Mouse (Mus musculus) adrenal gland, adult 8-10 months (tissue): ENCODE results near the gene Etv6. TPM values are rescaled to one million over a fixed set of nuclear protein-coding genes. Genes with fewer than 3 reads are reported as not detected.
A peak's percentile ranks its signal among the peaks of the same experiment; 100 is the strongest.

Experiments used
- DNase-seq: peaks from one replicate; pipeline ENCODE4 v3.0.0; 2022
- total RNA-seq, 4 experiments: library from RNA; stranded (reverse); gene quantifications; 2 replicates each; pipeline ENCODE4 v1.2.4; 2022

Etv6 gene
- total RNA-seq, 4 experiments from 2014 or later, result 40.4 to 49.6 (median 43.5) TPM

DNA sequence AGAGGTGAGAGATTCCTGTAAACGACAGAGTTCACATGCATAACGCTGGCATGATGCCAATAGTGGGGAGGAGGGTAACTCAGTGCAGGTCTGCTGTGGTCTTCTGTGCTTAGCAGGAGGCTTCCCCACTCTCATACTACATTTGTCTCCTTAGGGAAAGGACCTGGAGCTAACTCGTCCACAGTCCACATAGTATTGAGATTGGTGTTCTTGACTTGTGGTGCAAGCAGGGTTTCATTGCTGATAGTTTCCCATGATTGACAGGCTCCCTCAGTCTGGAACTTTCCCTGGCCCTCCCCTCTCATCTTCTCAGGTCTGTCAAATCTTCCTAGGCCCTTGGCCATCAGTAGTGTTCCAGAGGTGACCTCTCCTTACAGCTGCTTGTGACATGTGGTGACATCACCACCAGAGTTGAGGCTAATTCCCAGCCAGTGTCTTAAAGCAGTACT is 108.2 kb downstream of the Etv6 start:
- no peak for DNase-seq

DNA sequence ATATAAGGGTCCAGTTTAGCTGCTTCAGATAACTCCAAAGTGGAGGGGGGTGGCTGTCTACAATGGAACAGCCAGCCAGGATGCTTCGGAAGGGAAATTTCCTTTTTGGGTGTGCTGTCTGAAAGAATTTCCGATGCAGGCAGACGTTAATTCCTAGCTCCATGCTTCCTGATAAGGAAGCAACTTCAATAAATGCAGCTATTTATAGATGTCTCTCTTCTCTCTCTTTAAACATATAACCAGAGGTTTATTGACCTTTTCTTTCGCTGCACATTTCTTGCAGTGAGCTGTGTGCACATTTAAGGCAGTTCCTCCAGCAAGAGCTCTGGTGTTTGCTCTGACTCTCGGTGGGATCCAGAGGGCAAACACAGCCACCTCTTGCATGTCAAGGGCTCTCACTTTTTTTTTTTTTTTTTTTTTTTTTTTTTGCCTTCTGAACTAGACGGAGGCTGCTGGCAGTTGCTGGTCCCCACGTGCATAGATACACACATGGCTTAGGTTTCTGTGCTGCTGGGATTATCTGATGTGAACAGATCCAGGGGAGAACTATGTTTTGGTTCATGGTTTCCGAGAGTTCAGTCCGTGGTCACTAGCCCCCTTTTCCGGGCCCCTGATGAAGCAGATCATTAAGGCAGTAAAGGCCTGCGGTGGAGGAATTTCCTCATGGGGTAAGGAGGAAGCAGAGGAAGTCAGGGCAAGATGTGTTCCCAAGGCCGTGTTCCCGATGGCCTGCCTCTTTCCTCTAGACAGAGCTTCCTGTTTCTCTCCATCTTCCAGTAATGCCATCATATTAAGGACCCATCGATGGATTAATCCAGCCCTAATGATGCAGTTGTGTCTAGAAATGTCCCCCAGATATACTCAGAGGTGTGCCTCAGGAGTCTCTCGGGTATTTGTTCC is 109.0 kb downstream of the Etv6 start:
- no peak for DNase-seq

DNA sequence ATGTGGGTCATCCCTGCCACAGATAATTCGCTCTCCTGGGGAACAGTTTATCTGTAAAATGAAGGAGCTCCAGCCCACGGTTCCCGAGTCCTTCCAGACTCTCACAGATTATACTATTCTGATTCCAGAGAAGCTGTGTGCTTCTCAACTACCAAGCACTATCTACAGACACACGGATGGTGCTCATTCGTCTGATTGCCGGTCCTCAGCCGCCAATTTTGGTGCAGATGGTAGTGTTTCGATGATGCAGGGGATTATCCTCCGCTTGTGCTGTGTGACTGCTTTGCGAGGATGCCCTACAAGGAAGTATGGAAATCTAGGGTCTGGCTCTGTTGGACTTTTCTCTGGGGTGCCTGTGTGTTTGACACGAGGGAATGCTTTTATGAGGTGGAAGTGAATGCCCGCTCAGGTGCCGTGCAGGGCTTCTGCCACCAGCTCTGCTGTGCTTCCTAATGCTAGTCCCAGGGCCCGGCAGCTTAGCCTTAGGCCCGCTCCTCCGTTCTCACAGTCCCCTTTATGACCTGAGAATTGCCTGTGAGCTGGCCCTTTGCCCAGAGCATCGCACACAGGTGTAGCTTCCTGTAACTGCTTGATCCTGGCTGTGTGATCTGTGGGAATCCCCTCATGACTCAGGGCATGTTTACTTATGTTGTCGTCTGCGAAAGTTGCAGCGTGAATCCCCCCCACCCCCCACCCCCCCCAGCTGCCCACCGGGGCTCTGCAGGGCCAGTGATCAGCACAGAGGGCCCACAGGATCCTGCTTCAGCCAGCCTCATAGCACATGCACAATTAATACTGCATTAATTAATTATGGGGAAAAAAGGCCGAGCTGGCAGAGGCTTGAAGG is 112.3 kb downstream of the Etv6 start:
- DNase-seq, result no peak

DNA sequence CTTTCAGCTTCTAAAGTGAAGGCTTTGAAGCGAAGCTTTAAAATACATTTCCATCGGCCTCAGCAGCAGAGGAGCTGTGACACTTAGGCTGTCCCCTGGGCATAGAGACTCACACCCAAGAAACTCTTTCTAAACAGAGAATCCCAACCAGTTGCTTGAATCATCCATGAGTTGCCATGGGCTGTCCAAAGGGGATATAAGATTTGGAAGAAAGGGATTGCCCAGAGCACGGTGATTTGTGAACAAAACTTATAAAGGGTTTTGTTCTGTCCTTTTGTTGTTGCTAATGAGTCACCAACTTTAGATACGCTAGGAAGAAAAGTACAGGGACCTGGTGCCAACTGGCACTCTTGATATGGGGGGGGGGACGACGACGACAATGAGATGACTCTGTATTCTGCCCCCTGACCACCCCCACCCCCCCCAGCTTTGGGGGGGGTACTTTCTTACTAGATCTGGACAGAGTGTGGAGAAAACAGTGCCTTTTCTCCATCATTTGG is 113.0 kb downstream of the Etv6 start:
- no peak for DNase-seq

DNA sequence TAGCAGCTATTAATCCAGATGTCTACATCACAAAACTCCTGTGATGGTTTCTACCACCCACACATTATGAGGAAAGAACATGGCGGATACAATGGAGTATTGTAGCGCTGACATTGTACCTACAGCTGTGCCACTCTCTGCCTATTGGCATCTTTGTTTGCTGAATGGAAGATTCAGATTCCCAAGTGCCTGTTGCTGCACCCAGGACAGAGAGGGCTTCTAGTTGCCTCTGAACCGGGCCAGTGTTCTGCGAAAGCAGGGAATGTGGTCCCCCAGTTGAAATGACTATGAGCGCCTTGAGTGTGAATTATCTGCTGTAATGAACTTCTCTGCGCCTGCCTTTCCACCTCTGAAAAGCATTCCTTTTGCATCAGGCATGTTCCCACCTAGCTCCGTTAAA is 114.1 kb downstream of the Etv6 start:
- no peak for DNase-seq

DNA sequence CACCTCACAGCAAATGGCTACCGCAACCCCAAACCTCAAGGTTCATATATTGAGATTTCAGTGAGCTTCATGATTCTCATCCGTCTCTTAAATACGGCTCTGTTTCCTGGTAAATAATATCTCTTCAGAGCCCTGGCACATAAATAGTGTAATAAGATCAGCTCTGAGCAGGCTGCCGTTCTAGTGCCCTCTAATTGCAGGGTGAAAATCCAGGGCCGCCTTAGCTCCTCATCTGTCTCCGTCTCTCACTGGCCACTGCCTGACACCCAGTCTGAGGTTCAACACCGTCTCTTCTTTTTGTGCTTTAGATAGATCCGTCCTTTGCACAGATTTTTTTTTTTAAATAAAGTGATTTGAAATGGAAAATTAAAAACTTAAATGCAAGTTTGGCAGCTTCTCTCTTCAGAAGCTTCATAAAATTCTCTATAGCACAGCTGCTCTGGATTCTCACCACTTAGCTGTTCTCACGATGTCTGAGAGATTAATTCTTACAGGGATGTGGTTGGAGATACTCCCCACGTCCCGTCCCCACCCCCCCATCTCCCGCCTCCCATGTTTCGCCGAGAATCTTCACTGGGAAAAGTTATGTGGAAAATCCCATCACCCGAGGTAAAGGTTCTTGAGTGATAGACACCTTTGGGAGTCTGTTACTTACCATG is 115.7 kb downstream of the Etv6 start:
- DNase-seq, result no peak

DNA sequence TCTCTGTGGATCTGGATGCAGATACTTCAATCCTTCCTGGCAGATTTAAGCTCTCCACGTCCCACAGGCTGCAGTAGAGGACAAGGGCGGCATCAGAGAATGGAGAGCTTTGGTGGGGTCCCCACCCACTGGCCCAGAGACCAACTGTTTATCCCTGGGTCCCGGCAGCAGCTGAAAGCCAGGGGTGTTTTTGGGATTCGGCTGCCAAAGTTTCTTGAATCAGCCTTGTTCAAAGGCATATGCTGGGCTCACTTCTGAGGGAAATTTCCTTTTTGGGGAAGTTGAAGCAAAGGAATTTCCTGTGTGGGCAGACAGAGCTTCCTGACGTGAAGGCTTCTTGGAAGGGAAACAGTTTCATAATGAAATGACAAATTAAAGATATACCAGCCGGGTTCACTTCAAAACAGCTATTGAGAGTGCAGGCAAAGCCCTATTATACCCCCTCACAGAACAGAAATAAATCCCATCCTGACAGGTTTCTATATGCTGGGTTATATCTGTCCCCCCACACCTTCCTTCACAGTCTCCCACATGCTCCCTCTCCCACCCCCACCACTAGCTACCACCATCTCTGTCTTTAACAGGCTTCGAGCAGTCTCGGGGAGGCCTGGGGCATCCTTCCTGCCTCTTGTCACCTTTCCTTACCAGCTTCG is 116.5 kb downstream of the Etv6 start:
- DNase-seq, result peak; percentile 32

DNA sequence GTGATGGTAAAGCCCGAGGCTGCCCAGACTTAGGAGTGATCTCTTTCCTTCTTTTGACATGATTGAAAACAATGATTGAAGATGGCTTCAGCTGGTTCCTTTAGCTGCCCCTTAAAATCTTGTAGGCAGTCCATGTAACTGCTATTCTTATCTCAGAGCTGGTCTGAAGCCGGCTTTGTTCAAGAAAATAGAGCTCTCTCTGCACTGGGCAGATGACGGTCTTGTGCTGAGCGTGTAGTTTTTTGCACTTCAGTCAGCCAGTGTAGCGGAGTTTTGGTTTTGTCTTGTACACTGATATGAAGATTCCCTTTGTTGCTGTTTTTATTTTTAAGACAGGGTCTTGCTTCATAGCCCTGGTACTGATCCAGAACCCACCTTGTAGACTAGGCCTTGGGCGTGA is 117.0 kb downstream of the Etv6 start:
- no peak for DNase-seq

DNA sequence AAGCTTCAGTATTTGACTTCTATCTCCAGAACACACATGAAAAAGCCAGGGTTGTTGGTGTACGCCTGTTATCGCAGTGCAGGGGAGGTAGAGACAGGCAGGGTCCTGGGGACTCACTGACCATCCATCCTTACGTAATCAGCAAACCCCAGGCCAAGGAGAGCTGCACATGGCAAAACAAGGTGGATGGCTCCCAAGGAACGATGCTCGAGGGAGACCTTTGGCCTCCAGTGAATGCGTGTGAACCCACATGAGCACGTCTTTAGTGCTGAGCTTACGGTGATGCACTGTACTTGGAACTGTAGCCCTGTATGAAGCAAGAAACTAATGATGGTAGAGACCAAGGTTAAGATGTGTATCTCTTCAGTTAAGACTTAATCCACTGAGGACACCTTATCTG is 119.2 kb downstream of the Etv6 start:
- DNase-seq, result no peak

DNA sequence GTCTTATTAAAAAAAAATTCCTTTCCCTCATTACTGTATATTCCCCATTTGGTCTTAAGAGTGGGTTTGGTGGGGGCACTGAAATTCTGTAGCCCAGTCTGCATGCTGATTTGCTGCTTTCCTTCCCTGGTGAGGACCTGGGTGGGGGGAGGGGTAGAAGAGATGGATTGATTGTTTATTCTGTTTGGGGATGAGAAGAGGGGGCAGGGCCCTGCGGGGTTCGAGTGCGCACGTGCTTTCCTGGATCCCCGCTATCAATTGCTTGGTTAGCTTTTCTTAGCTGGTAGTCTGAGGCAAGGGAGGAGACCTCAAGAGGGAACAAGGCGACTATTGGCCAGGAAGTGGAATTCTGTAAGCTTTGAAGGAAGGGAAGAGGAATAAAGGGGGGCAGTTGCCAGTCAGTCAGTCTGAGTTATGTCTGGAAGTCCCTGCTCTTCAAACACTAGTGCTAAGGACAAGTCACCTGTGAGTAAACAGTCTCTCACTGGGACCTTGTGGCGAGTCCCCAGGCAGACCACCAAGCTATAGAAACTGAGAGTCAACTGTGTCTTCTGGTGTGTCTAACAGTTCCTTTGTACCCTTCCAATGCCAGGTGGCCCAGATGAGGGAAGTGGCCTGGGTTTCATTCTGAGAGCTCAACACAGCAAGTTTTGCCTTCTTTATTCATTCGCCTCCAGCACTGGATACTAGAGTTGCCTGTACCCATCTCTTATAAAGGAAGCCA is 120.6 kb downstream of the Etv6 start:
- no peak for DNase-seq

DNA sequence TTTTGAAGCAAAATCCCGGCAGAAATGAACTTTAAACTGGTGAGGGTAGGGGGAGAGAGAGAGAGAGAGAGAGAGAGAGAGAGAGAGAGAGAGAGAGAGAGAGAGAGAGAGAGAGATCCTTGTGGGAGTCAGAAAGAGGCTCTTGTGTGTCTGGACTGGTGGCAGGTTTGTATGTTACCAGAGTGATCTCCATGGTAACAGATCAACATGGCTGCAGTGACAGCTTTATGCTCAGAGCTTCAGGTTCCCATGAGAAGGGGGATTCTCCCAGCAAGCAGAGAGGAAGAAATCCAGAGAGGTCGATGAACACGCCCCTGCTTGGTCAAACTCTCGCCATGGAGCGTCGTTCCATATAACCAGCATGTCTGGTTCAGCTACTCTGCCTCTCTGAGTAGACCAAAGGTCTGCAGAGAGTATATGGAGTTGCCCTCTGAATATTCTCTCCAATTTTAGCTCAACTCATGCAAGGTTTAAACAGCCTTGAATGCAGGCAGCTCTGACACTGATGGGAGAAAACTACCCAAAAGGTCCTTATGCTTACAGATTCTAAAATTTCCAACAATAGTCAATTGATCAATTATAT is 122.1 kb downstream of the Etv6 start:
- DNase-seq, result no peak

DNA sequence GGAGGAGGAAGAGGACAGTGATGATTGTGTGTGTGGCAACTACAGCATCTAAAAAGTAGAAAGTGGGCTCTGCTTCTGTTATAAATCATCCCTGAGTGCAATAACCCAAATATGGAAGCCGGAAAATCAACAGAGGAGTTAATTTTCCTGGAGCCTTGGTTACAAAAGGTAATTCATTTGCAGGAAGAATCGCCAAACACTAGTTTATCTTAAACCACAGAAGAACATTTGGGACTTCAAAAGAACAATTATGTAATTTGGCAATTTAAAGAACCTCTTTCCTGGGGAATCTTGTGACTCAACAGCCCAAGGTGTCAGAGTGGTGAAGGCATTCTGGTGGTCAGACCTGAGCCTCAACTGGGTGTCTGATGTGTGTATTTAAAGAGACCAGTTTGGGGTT is 122.7 kb downstream of the Etv6 start:
- DNase-seq, result no peak

DNA sequence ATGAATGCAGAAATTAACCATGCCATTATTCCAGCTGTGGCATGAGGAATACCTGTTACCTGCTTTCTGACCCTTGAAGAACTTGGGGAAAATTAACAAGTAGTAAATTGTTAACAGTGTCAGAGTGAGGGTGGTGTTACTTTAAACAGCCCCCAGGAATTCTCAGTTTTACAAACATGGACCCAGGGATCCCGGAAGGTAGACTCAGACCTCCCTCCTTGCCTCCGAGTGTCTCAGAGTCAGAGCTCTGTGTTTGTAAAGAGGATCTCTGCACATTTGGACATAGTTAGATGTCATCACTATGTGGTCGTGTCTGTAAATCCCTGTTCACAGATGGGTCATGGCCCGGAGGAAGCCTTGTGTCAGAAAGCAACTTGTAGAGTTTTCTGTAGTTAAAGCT is 124.2 kb downstream of the Etv6 start:
- DNase-seq, result no peak

DNA sequence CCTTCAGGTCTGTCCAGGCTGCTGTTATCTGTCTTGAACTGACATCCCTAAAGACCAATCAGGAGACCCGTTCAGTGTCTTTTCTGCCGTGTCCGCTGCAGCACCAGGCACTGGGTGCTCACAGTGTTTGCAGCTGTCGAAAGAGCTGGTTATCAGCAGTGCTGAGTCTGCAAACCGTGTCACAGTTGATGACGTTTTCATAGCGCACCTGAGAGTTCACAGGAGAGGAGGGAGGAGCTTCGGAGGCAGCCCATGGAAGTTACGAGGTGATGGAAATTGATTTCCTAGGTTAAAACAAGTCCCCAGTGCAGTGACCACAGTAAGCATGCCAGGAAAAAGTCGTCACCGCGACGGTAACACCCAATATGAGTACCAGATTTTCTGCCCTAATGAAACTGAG is 125.5 kb downstream of the Etv6 start:
- no peak for DNase-seq

DNA sequence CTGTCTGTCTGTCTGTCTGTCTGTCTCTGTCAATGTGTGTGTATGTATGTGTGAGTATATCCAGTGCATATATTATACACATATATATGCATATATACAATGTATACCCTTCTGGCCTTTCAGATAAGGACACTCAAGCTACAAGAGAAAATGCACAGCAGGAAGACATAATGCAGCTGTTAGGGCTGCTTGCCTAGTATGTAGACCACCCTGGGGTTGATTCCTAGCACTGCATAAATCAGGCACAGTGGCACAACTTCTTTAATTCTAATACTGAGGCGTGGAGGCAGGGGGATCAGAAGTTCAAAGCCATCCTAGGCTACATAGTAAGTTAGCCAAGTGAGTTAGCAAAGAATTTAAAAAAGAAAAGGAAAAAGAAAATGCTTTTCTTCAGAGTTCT is 127.8 kb downstream of the Etv6 start:
- DNase-seq, result no peak

DNA sequence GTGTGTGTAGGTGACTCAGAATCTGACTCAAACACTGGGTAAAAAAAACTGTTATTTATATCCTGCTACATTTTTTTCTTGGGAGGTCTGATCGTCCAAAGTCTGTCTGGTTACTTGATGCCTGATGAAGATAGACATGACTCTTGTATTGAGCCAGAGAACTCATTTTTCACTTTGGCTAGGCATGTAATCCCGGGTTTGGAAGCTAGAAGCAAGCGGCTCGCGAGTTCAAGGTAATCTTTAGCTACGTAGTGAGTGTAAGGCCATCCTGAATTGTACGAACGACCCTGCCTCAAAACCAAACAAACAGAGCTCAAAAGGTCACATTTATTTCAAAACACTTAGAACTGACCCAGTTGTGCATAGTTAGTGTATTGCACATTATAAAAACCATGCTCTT is 128.9 kb downstream of the Etv6 start:
- no peak for DNase-seq

DNA sequence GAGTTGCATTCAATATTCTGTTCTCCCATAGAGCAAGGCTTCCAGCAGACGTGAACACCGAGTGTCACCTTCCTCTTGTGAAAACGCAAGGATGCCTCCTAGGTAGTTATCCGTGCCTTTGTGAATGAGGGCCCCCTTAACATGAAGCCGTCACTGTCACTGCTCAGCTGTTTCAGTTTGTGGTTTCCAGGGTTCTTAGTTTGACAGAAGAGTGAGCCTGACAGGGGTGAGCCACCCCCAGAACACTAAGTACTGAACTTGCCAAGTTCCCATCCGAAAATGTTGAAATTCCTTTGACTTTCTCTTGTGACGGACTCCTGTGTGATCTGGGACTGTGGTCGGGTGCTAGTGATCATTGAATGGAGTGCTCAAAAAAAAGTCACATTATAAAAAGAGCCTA is 129.5 kb downstream of the Etv6 start:
- DNase-seq, result no peak

DNA sequence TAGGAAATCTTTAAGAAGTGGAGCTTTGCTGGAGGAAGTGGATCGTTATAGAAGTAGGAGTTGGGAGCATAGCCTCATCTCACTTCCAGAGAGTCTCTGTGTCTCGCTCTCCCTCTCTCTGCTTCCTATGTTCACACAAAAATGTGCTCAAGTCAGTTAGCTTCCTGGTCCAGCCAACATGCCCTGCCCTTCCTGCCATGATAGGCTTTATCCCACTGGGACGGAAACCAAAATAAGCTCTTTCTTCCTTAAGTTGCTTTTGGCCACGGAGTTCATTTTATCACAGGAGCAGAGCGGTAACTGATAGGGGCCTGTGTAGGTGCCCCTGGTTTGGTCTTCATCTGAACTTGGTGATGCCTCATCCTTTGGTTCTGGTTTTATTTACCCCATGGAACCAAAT is 132.5 kb downstream of the Etv6 start:
- no peak for DNase-seq

DNA sequence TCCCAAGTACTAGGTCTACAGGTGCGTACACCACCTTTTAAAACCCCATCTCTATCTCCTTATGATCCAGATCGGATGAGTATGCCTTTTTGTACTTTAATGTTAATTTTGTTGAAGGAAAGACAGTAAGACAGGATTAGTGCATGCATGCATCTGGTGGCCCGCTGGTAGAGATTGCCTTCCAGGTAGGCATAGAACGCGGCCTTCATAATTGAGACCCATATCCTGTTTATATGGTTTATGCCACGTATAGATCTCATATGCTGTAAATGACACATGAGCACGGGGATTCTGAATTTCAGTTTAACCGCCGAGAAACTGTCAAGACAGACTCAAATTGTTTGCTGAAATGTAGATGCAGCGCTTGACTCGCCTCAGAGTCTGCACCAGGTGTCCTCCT is 133.3 kb downstream of the Etv6 start:
- DNase-seq, result no peak

DNA sequence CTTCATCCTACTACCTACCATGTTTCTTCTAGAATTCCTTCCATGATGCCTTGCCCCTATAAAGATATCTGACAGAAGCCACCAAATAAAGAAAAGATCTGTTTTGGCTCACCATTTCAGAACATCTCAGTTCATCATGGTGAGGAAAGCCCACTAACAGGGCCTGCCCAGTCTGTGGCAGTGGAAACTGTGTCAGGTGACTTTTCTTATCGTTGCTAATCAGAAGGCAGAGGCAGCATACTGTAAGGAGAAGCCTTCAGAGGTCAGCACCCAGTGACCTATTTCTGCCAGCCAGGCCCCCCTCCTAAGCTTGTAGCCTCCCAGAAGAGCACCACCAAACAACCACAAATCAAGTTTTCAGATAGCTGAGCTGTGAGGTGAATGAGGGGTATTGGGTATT is 135.7 kb downstream of the Etv6 start:
- DNase-seq, result no peak
